Comparison of ENCODE assay signal across 26 mouse cellular contexts in the genomic region with DNA sequence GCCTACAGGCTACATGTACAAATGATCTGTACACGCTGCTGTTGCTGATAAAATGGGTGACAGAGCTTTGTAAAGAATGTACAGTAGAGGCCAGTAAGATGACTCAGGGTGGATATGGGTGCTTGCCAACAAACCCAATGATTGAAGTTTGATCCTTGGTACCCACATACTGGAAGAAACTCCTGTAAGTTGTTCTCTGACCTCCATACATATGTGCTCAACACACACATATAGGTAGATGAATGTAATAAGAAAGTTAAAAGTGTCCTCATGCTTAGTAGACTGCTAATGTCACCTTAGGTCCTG.
DNase-seq lines count a peak whose midpoint lies in the region; ATAC-seq and TF ChIP-seq lines count a peak whose summit lies in the region.
"Had no signal": no experiment of that assay in that cellular context is flagged by ENCODE, and none has a peak within 500 bp of the region (broad histone marks: within the 10 kb centered on the region; RNA-seq: fewer than 3 reads in every experiment).

No protein-coding gene starts in this region.

- no peak overlapping the region for H3K4me3 ChIP-seq in hindbrain, embryonic 13.5 days
- no peak overlapping the region for H3K4me3 ChIP-seq in hindbrain, postnatal 0 days (ENCODE audit: low read length)
- H3K4me3 ChIP-seq in neural tube, embryonic 13.5 days = no peak overlapping the region
- H3K4me3 ChIP-seq: embryonic facial prominence, embryonic 10.5 days; embryonic facial prominence, embryonic 13.5 days; erythroblast, embryonic 14.5 days; forebrain, embryonic 12.5 days; heart, embryonic 12.5 days; heart, embryonic 15.5 days; hindbrain, embryonic 10.5 days had no signal

- no peak for ATAC-seq in hindbrain, embryonic 13.5 days (ENCODE audit: low FRiP score)
- ATAC-seq in hindbrain, postnatal 0 days = no peak
- no peak for ATAC-seq in neural tube, embryonic 13.5 days (ENCODE audit: low read depth)
- ATAC-seq: forebrain, embryonic 16.5 days; intestine, postnatal 0 days had no signal

- no peak for DNase-seq in hindbrain, postnatal 0 days (ENCODE audit: low spot score)
- DNase-seq in neural tube, embryonic 10.5 days (ENCODE audit: extremely low spot score, low spot score) = no peak
- peak; percentile 50 for DNase-seq in NIH3T3 (ENCODE audit: low read depth)
- no peak for DNase-seq in heart, adult 18-20 months
- DNase-seq: adrenal gland, postnatal 14 days; cerebellum, adult 11-12 months; cerebellum, adult 8-10 months; cerebellum, postnatal 10 days; cerebellum, postnatal 36 days; embryo, embryonic 11 days; gastrocnemius, postnatal 10 days; gastrocnemius, postnatal 36 days; heart, postnatal 10 days; heart, postnatal 36 days had no signal

- H3K9me3 ChIP-seq in hindbrain, embryonic 13.5 days = no peaks in the 10 kb centered on the region
- no peaks in the 10 kb centered on the region for H3K9me3 ChIP-seq in hindbrain, postnatal 0 days (ENCODE audit: low read length)
- H3K9me3 ChIP-seq in neural tube, embryonic 13.5 days = no peaks in the 10 kb centered on the region
- H3K9me3 ChIP-seq: embryonic facial prominence, embryonic 10.5 days; embryonic facial prominence, embryonic 13.5 days; forebrain, embryonic 12.5 days; heart, embryonic 12.5 days; heart, embryonic 15.5 days; hindbrain, embryonic 10.5 days had no signal

- H3K4me2 ChIP-seq in hindbrain, embryonic 13.5 days = no peak overlapping the region
- H3K4me2 ChIP-seq in hindbrain, postnatal 0 days (ENCODE audit: low read depth, low read length) = no peak overlapping the region
- H3K4me2 ChIP-seq in neural tube, embryonic 13.5 days = no peak overlapping the region
- H3K4me2 ChIP-seq: embryonic facial prominence, embryonic 13.5 days; forebrain, embryonic 12.5 days; heart, embryonic 12.5 days; heart, embryonic 15.5 days; hindbrain, embryonic 14.5 days had no signal

- no peaks in the 10 kb centered on the region for H3K27me3 ChIP-seq in hindbrain, embryonic 13.5 days
- H3K27me3 ChIP-seq in hindbrain, postnatal 0 days (ENCODE audit: insufficient read depth, low read length) = no peaks in the 10 kb centered on the region
- H3K27me3 ChIP-seq in neural tube, embryonic 13.5 days = no peaks in the 10 kb centered on the region
- H3K27me3 ChIP-seq: embryonic facial prominence, embryonic 13.5 days; forebrain, embryonic 12.5 days; heart, embryonic 12.5 days; heart, embryonic 15.5 days had no signal

- H3K27ac ChIP-seq in hindbrain, embryonic 13.5 days = peak overlapping the region; percentile 24; the same call in 1 of the 2 replicates
- H3K27ac ChIP-seq in hindbrain, postnatal 0 days = no peak overlapping the region
- H3K27ac ChIP-seq in neural tube, embryonic 13.5 days (replicated peaks) = peak overlapping the region; percentile 57
- H3K27ac ChIP-seq: embryonic facial prominence, embryonic 10.5 days; embryonic facial prominence, embryonic 13.5 days; forebrain, embryonic 12.5 days; heart, embryonic 15.5 days; hindbrain, embryonic 10.5 days had no signal

- H3K36me3 ChIP-seq in hindbrain, embryonic 13.5 days = no peaks in the 10 kb centered on the region
- no peaks in the 10 kb centered on the region for H3K36me3 ChIP-seq in hindbrain, postnatal 0 days (ENCODE audit: insufficient read depth, low read length)
- H3K36me3 ChIP-seq in neural tube, embryonic 13.5 days = no peaks in the 10 kb centered on the region
- H3K36me3 ChIP-seq: embryonic facial prominence, embryonic 10.5 days; embryonic facial prominence, embryonic 13.5 days; forebrain, embryonic 12.5 days; heart, embryonic 12.5 days; heart, embryonic 15.5 days; hindbrain, embryonic 10.5 days had no signal

- no peak for TF ChIP-seq CTCF in hindbrain, postnatal 0 days (IDR thresholded peaks at IDR 0.05; ENCODE audit: low read depth)

- H3K4me1 ChIP-seq in hindbrain, embryonic 13.5 days (replicated peaks) = peaks cover 5% of the 10 kb centered on the region
- no peaks in the 10 kb centered on the region for H3K4me1 ChIP-seq in hindbrain, postnatal 0 days (ENCODE audit: insufficient read depth, low read length)
- peaks cover 15% of the 10 kb centered on the region for H3K4me1 ChIP-seq in neural tube, embryonic 13.5 days (replicated peaks)
- H3K4me1 ChIP-seq: embryonic facial prominence, embryonic 10.5 days; embryonic facial prominence, embryonic 13.5 days; forebrain, embryonic 12.5 days; heart, embryonic 15.5 days; hindbrain, embryonic 10.5 days had no signal

- no peak overlapping the region for H3K9ac ChIP-seq in hindbrain, embryonic 13.5 days
- H3K9ac ChIP-seq in hindbrain, postnatal 0 days (replicated peaks; ENCODE audit: low read length) = no peak overlapping the region
- no peak overlapping the region for H3K9ac ChIP-seq in neural tube, embryonic 13.5 days
- H3K9ac ChIP-seq: embryonic facial prominence, embryonic 13.5 days; forebrain, embryonic 12.5 days; heart, embryonic 12.5 days; heart, embryonic 15.5 days; hindbrain, embryonic 14.5 days had no signal

- WGBS in hindbrain, embryonic 13.5 days = 78% methylated on average over 1 of the region's 1 CpGs
- 82% methylated on average over 1 of the region's 1 CpGs for WGBS in hindbrain, postnatal 0 days
- 75% methylated on average over 1 of the region's 1 CpGs for WGBS in neural tube, embryonic 13.5 days
